Comparison of ENCODE assay signal across 8 mouse cellular contexts in genomic region chr3:66981706-66982105, GRCm38 (mm10). TPM values are rescaled to one million over a fixed set of nuclear protein-coding genes. Genes with fewer than 3 reads are reported as not detected.
DNase-seq lines count a peak whose midpoint lies in the region; ATAC-seq and TF ChIP-seq lines count a peak whose summit lies in the region.

Gene Shox2, minus strand, starts transcription at chr3:66981771.

- no peak for TF ChIP-seq CTCF in heart, postnatal 0 days (IDR thresholded peaks at IDR 0.05; ENCODE audit: low read depth)

- 0 out of 4 replicates have a peak within 1 kb of the TSS, but pooled peaks of 1 of the 2 experiments have one; percentile 6 for H3K27ac ChIP-seq in heart, embryonic 14.5 days (replicated peaks in 1 of 2; ENCODE audit: control insufficient read depth in 1 of 2, insufficient read depth in 1 of 2, low read depth in 2 of 2, low read length in 2 of 2)
- H3K27ac ChIP-seq in heart, postnatal 0 days (ENCODE audit: low read depth), result no peak within 1 kb of the TSS
- H3K27ac ChIP-seq in liver, embryonic 16.5 days (ENCODE audit: low read length), result no peak within 1 kb of the TSS

- ATAC-seq in heart, embryonic 14.5 days (ENCODE audit: insufficient number of reproducible peaks, insufficient read depth, low FRiP score, low read depth), result no peak
- ATAC-seq in heart, postnatal 0 days (ENCODE audit: insufficient read depth, low read depth), result no peak
- ATAC-seq in liver, embryonic 16.5 days (ENCODE audit: low read depth), result no peak

- H3K27me3 ChIP-seq in heart, embryonic 14.5 days (ENCODE audit: control insufficient read depth, insufficient read depth, low read length), result peaks cover 72% of the 10 kb centered on the region
- H3K27me3 ChIP-seq in heart, postnatal 0 days (ENCODE audit: control insufficient read depth, insufficient read depth, low read length), result peaks cover 81% of the 10 kb centered on the region
- peaks cover 69% of the 10 kb centered on the region for H3K27me3 ChIP-seq in liver, embryonic 16.5 days (ENCODE audit: control insufficient read depth, insufficient read depth, low read depth, low read length)

- no peaks in the 10 kb centered on the region for H3K9me3 ChIP-seq in heart, embryonic 14.5 days (ENCODE audit: control insufficient read depth, low read length)
- H3K9me3 ChIP-seq in heart, postnatal 0 days (replicated peaks; ENCODE audit: control insufficient read depth, low read length), result no peaks in the 10 kb centered on the region
- H3K9me3 ChIP-seq in liver, embryonic 16.5 days (replicated peaks; ENCODE audit: control insufficient read depth, low read length), result no peaks in the 10 kb centered on the region

- H3K4me3 ChIP-seq in heart, embryonic 14.5 days (ENCODE audit: control insufficient read depth in 1 of 2, insufficient read depth in 1 of 2, low read depth in 1 of 2, low read length in 2 of 2), result peak within 1 kb of the TSS; percentile 58 to 59
- H3K4me3 ChIP-seq in heart, postnatal 0 days (ENCODE audit: low read depth, low read length), result peak within 1 kb of the TSS; percentile 54
- peak within 1 kb of the TSS; percentile 55 for H3K4me3 ChIP-seq in liver, embryonic 16.5 days (ENCODE audit: low read depth, low read length)

- no peak for DNase-seq in heart, postnatal 14 days
- DNase-seq in MN1 (ENCODE audit: low spot score), result peak; percentile 72
- DNase-seq in heart, postnatal 0 days (ENCODE audit: low spot score), result no peak
- no peak for DNase-seq in urinary bladder, postnatal 25 days (ENCODE audit: low spot score)
- DNase-seq in natural killer cell, adult 2 months (ENCODE audit: low spot score in 2 of 2), result no peak
- no peak for DNase-seq in left cerebral cortex, postnatal 10 days (ENCODE audit: extremely low spot score in 1 of 2, low spot score in 2 of 2)

- intact Hi-C loops in heart, postnatal 14 days (cut with DNase I), result loop anchor here (10.0 kb wide), 1 partner anchor 283 kb away; no protein-coding TSS in a partner anchor
- intact Hi-C loops in left cerebral cortex, postnatal 10 days (cut with DNase I), result loop anchor here (10.0 kb wide), 2 partner anchors 283 to 363 kb away; no protein-coding TSS in a partner anchor

- no peaks in the 10 kb centered on the region for H3K36me3 ChIP-seq in heart, embryonic 14.5 days (ENCODE audit: control insufficient read depth, insufficient read depth, low read length)
- H3K36me3 ChIP-seq in heart, postnatal 0 days (replicated peaks; ENCODE audit: control insufficient read depth, insufficient read depth, low read length), result no peaks in the 10 kb centered on the region
- no peaks in the 10 kb centered on the region for H3K36me3 ChIP-seq in liver, embryonic 16.5 days (ENCODE audit: control insufficient read depth, insufficient read depth)

- WGBS in heart, embryonic 14.5 days, result under 1% methylated on average over 14 of the region's 15 CpGs
- under 1% methylated on average over 15 of the region's 15 CpGs for WGBS in heart, postnatal 0 days
- 0% methylated on average over 15 of the region's 15 CpGs for WGBS in liver, embryonic 16.5 days (ENCODE audit: insufficient replicate concordance)

- peak within 1 kb of the TSS; percentile 94 for H3K4me2 ChIP-seq in heart, embryonic 14.5 days (ENCODE audit: low read length)
- peak within 1 kb of the TSS; percentile 76 for H3K4me2 ChIP-seq in heart, postnatal 0 days (ENCODE audit: low read depth, low read length)
- peak within 1 kb of the TSS; percentile 66 for H3K4me2 ChIP-seq in liver, embryonic 16.5 days (ENCODE audit: low read depth, low read length)

- TF ChIP-seq EP300 in heart, postnatal 0 days (IDR thresholded peaks at IDR 0.05; ENCODE audit: low read depth), result no peak

- peaks cover 12 to 24% of the 10 kb centered on the region in 2 experiments; a peak in 3 of 4 replicates for H3K4me1 ChIP-seq in heart, embryonic 14.5 days (ENCODE audit: control insufficient read depth in 2 of 2, insufficient read depth in 2 of 2, low read length in 2 of 2)
- H3K4me1 ChIP-seq in heart, postnatal 0 days (ENCODE audit: control insufficient read depth, insufficient read depth), result peaks cover 22% of the 10 kb centered on the region
- H3K4me1 ChIP-seq in liver, embryonic 16.5 days (ENCODE audit: control insufficient read depth, low read depth, low read length), result peaks cover 11% of the 10 kb centered on the region

- H3K9ac ChIP-seq in heart, embryonic 14.5 days (ENCODE audit: low read length), result peak within 1 kb of the TSS; percentile 59; the same call in 1 of the 2 replicates
- H3K9ac ChIP-seq in heart, postnatal 0 days (replicated peaks; ENCODE audit: low read depth, low read length), result peak within 1 kb of the TSS; percentile 22; the same call in 1 of the 2 replicates
- H3K9ac ChIP-seq in liver, embryonic 16.5 days (ENCODE audit: low read depth, low read length), result no peak within 1 kb of the TSS

RNA-seq across cellular contexts. Expression of gene Shox2, which starts in this region (rescaled TPM):
- 3.4 and 11.3 TPM in 2 replicates for polyA plus RNA-seq in heart, embryonic 14.5 days (2014; fragmentation: Nextera tagmentation; extraction: Ambion mirVana)
- 1 to 10 TPM; 1.0 to 1.8 TPM for total RNA-seq in heart, postnatal 14 days (2021)
- 0.11 and 0.73 TPM in 2 replicates for total RNA-seq in heart, postnatal 0 days (2014; rRNA removed; ENCODE audit: low replicate concordance)
- 2.3 and 5.6 TPM in 2 replicates for polyA plus RNA-seq in heart, postnatal 0 days (2015; fragmentation: Nextera tagmentation; extraction: Ambion mirVana)
- polyA plus RNA-seq in liver, embryonic 16.5 days (2015; fragmentation: Nextera tagmentation; extraction: Ambion mirVana), result 0.18 and 0.25 TPM in 2 replicates
- not detected for total RNA-seq in left cerebral cortex, postnatal 10 days (2021)
